Mouse (Mus musculus) intestine, embryonic 14.5 days (tissue): ENCODE results near the gene Foxp1. TPM values are rescaled to one million over a fixed set of nuclear protein-coding genes. Genes with fewer than 3 reads are reported as not detected.

Source experiments
- ATAC-seq: fragments of 200-750 bp; cut with Nextera tagmentation; replicated peaks from 2 replicates; pipeline ENCODE4 v1.8.0; 2017; ENCODE audit warnings: low read depth, moderate number of reproducible peaks, moderate TSS enrichment, moderate library complexity; ENCODE audit not compliant: low FRiP score, low TSS enrichment
- DNase-seq: peaks from one replicate; pipeline ENCODE4 v3.0.0-alpha.2; 2018; ENCODE audit warnings: low spot score
- H3K27ac ChIP-seq: fragments of 300-500 bp; sonication (generic); 2 replicates; pipeline ENCODE4 v1.5.1; 2014; ENCODE audit warnings: low read depth, mild to moderate bottlenecking, control low read depth
- H3K27me3 ChIP-seq: fragments of 300-500 bp; sonication (generic); replicated peaks from 2 replicates; pipeline ENCODE4 v1.6.1; 2014; ENCODE audit warnings: low read length, control low read depth; ENCODE audit not compliant: control insufficient read depth, insufficient read depth
- H3K36me3 ChIP-seq: fragments of 300-500 bp; sonication (generic); 2 replicates; pipeline ENCODE4 v1.6.1; 2014; ENCODE audit warnings: low read length, control low read depth; ENCODE audit not compliant: control insufficient read depth, insufficient read depth
- H3K4me1 ChIP-seq: fragments of 300-500 bp; sonication (generic); replicated peaks from 2 replicates; pipeline ENCODE4 v1.6.1; 2014; ENCODE audit warnings: low read length, control low read depth, mixed read lengths; ENCODE audit not compliant: control insufficient read depth, insufficient read depth
- H3K4me2 ChIP-seq: fragments of 300-500 bp; sonication (generic); 2 replicates; pipeline ENCODE4 v1.6.1; 2014; ENCODE audit warnings: low read length
- H3K4me3 ChIP-seq: fragments of 300-500 bp; sonication (generic); 2 replicates; pipeline ENCODE4 v1.5.1; 2014; ENCODE audit warnings: low read depth, low read length, control low read depth, mixed read lengths
- H3K9ac ChIP-seq: fragments of 300-500 bp; sonication (generic); 2 replicates; pipeline ENCODE4 v1.6.1; 2014; ENCODE audit warnings: mild to moderate bottlenecking, low read length
- H3K9me3 ChIP-seq: fragments of 300-500 bp; sonication (generic); 2 replicates; pipeline ENCODE4 v1.6.1; 2016; ENCODE audit warnings: low read length, control low read depth; ENCODE audit not compliant: control insufficient read depth
- WGBS: fragments of 180-500 bp; shearing (Covaris S2); extraction: QIAGEN DNeasy Blood & Tissue Kit; methylation state at CpG from one replicate; pipeline ENCODE4 v1.1.7; 2014; 5-methylcytosine and 5-hydroxymethylcytosine counted together
- polyA plus RNA-seq: library from polyadenylated mRNA; unstranded; fragments of >200 nt; fragmentation: Nextera tagmentation; extraction: Ambion mirVana; gene quantifications from 2 replicates; pipeline ENCODE4 v1.2.1, GENCODE M21; 2014

The Foxp1 gene
- polyA plus RNA-seq, 1 experiment from 2014 or later, result 133 TPM

DNA sequence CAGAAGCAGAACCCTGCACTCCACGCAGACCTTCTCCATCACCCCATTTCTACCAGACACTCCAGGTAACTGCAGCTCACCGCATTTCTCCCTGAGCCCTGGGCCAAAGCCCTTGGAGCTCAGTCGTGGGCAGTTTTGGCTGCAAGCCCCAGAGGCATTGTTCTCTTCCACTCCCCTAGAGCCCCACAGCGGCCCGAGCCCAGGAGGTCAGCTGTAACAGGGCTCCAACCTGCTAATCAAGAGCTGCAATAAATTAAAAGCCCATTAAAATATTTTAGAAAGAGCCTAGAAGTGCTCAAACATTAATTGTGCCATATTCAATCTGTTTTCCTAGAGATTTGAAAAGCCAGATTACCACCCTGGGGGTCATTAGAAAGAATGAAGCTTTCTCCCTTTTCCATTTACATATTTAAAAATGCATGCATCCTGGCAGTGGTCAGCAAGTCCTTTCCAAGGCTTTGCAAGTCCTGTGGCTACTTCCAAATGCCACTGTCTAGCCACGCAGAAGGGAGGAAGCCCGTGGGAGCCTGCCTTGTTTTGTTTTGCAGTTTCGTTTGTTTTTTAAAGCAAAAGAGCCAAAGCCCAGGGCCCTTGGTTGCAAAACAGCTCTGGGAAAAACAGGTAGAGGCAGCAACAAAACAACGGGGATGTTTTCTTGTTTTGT, 83.2 kb downstream of the Foxp1 start:
- WGBS, result 33% methylated on average over 9 of the region's 9 CpGs
- Histone ChIP-seq H3K27me3 (no peaks in the 10 kb centered on the region), H3K4me2 (no peak overlapping the region)

DNA sequence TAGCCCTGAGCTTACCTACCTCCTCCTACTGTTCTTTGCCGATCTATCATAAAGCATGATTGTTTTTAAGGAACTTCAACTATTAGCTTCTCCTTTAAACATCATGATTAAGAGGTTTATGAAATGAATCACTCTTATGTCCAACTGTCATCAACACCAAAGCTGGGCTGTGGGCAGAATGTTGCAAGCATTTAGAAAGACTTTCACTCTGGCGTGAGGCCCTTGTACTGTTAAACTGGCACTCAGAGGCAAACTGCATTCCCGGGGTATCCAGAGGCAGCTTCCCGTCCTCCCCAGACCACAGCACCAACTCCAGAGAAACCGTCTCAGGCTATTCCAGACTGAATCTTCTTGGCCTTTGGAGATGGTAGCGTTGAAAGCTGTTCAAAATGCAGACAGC, 86.2 kb downstream of the Foxp1 start:
- H3K36me3 ChIP-seq, result peaks cover 10% of the 10 kb centered on the region
- H3K4me2 ChIP-seq, result no peak overlapping the region
- no peaks in the 10 kb centered on the region for H3K27me3 ChIP-seq
- H3K4me1 ChIP-seq, result peaks cover 6% of the 10 kb centered on the region; the same call in 1 of the 2 replicates
- H3K4me3 ChIP-seq, result no peak overlapping the region
- DNase-seq (no peak), ATAC-seq (no peak)
- no peak overlapping the region for H3K27ac ChIP-seq
- no peak overlapping the region for H3K9ac ChIP-seq
- 91% methylated on average over 6 of the region's 6 CpGs for WGBS
- no peaks in the 10 kb centered on the region for H3K9me3 ChIP-seq

More for the DNA sequence above, 83.2 kb downstream of the Foxp1 start:
- DNase-seq (no peak), ATAC-seq (no peak)
- Histone ChIP-seq H3K36me3 (peaks cover 8% of the 10 kb centered on the region), H3K9ac (no peak overlapping the region), H3K27ac (no peak overlapping the region; the same call in 1 of the 2 replicates), H3K9me3 (no peaks in the 10 kb centered on the region), H3K4me3 (no peak overlapping the region), H3K4me1 (peaks cover 6% of the 10 kb centered on the region; the same call in 1 of the 2 replicates)

DNA sequence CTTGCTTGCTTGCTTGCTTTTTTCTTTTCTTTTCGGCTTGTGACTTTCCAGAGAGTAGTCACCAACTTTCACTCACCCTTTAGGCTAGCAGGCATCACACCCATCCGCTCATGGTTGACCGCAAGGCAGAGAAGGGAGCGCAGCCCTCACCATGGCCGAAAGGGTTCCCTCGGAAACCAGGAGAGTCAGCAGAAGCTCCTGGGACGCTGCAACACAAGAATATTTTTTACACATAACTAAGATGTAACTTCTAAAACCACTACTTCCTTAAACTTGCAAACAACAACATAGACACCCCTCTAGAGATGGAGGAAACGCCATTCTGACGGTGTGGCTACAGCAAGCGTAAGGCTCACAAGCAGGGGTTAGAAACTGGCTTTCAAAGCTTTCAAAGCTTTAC, 87.4 kb downstream of the Foxp1 start:
- no peak overlapping the region for H3K4me2 ChIP-seq
- H3K27ac ChIP-seq, result no peak overlapping the region
- no peak overlapping the region for H3K9ac ChIP-seq
- H3K9me3 ChIP-seq, result no peaks in the 10 kb centered on the region
- peaks cover 6% of the 10 kb centered on the region; the same call in 1 of the 2 replicates for H3K4me1 ChIP-seq
- peaks cover 10% of the 10 kb centered on the region for H3K36me3 ChIP-seq
- no peaks in the 10 kb centered on the region for H3K27me3 ChIP-seq
- no peak overlapping the region for H3K4me3 ChIP-seq
- ATAC-seq, result no peak
- no peak for DNase-seq
- 90% methylated on average over 10 of the region's 10 CpGs for WGBS

DNA sequence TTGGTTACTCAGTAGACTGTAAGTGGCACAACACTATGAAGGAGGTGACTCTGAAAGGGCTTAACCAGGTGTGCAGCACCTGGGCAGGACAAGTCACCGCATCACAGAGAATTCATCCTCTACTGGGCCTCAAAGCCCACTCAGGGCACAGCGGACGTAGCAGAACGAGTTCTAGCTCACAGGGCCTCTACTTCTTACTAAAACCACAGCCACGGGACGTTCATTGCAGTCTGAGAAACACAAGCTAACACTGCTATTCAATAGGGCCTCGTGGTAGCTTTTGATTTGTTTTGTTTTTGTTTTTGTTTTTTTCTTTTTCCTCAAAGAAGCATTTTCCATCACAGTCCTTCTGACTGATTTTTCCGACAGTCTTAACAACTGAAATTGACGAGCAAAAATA, 89.5 kb downstream of the Foxp1 start:
- Histone ChIP-seq H3K9me3 (no peaks in the 10 kb centered on the region), H3K36me3 (peaks cover 10% of the 10 kb centered on the region), H3K4me2 (no peak overlapping the region), H3K4me1 (peaks cover under 1% of the 10 kb centered on the region; the same call in 1 of the 2 replicates), H3K9ac (no peak overlapping the region), H3K4me3 (no peak overlapping the region), H3K27me3 (no peaks in the 10 kb centered on the region), H3K27ac (no peak overlapping the region)
- no peak for ATAC-seq
- 93% methylated on average over 9 of the region's 9 CpGs for WGBS
- no peak for DNase-seq

DNA sequence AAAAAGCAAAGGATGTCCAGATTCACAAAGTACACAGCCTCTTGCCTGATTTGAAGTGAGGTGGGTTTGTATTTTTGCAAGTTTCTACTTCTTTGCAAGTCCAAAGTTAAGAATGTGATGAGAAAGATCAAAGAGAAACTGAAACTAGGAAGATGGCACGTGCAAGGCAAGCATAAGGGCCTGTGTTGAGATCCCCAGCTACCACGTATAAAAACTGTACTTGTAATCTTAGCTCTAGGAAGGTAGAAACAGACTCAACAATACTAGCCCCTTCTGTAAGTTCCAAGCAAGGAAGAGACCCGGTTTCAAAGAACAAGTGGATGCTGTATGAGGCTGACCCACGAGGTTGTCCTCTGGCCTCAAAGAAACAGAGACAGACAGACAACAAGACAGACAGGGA, 90.6 kb downstream of the Foxp1 start:
- DNase-seq (no peak), ATAC-seq (no peak)
- no peaks in the 10 kb centered on the region for H3K4me1 ChIP-seq
- no peak overlapping the region for H3K4me2 ChIP-seq
- no peak overlapping the region for H3K4me3 ChIP-seq
- no peak overlapping the region for H3K9ac ChIP-seq
- H3K27me3 ChIP-seq, result no peaks in the 10 kb centered on the region
- 70% methylated on average over 4 of the region's 4 CpGs for WGBS
- no peak overlapping the region for H3K27ac ChIP-seq
- H3K9me3 ChIP-seq, result no peaks in the 10 kb centered on the region
- H3K36me3 ChIP-seq, result peaks cover 10% of the 10 kb centered on the region

DNA sequence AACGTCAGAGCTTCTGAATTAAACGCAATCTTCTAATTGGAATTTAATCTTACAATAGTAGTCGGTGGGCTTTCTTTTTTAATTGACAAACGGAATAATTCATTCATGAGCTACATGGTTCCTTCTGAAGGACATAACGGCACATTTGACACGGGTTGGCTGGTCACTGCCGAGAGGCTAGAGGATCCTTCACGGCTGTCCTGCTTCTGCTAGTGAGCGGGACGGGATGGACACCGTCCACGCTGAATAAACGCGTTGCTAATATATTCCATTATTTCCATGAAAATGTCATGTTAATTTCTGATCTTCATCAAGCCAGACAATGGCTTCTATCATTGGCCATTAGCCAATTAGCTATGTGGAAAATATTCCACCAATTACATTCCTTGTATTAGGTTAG, 92.0 kb downstream of the Foxp1 start:
- 92% methylated on average over 14 of the region's 14 CpGs for WGBS
- Histone ChIP-seq H3K4me1 (no peaks in the 10 kb centered on the region), H3K4me2 (no peak overlapping the region), H3K9ac (no peak overlapping the region), H3K9me3 (no peaks in the 10 kb centered on the region), H3K27me3 (no peaks in the 10 kb centered on the region), H3K36me3 (peaks cover 10% of the 10 kb centered on the region), H3K4me3 (no peak overlapping the region), H3K27ac (no peak overlapping the region)
- no peak for DNase-seq
- ATAC-seq, result no peak

DNA sequence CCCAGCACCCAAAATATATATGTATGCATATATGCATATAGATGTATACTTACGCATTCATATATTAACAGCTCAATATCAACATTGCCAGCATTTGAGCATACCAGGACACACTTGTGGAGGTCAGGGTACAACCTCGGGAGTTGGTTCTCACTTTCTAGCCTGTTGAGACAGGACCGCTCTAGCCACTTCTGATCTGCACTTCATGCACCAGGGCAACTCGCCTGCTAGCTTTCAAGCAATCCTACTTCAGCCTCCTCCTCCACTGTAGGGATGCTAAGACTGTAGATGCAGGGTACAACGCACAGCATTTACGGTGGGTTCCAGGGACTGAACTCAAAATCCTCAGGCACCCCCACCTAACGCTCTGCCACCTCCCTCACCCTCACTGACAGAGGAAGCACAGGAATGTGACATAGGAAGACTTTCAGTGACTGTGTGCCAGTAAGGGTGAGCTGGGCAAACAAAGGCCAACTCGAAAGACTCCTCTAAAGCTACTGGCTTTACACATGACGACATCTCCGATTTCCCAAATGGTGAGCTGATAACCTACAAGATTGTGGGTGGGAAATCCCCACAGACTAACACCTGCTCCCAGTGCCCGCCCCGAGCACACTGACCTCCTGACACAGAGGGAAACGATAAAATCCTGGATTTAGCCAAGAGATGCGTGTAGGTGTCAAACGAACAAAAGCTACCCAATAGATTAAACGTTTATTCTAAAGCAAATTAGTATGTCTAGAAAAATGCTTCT, 93.0 kb downstream of the Foxp1 start:
- 74% methylated on average over 16 of the region's 16 CpGs for WGBS
- DNase-seq, result no peak

DNA sequence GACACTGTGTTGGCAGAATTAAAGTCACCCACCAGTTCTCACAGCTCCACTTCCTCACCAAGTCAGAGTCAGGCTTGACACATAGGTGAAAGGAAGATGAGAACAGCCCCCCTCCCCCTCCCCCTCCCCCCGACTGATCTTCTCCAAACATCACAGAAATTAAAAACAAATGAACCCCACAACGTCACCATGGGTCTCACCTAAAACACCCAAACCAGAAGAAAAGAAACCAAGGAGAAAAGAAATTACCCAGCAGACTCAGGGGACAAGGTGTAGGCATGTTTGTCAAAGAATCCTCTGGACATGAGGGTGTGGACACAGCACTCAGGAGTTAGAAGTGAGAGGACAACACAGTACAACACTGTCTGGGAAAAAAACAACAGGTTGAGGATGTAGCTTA, 93.6 kb downstream of the Foxp1 start:
- Histone ChIP-seq H3K4me1 (no peaks in the 10 kb centered on the region), H3K4me3 (no peak overlapping the region), H3K27me3 (no peaks in the 10 kb centered on the region), H3K36me3 (no peaks in the 10 kb centered on the region), H3K27ac (no peak overlapping the region), H3K9ac (no peak overlapping the region), H3K9me3 (no peaks in the 10 kb centered on the region), H3K4me2 (no peak overlapping the region)
- WGBS, result 66% methylated on average over 2 of the region's 2 CpGs
- ATAC-seq (no peak), DNase-seq (no peak)

More for the DNA sequence above, 93.0 kb downstream of the Foxp1 start:
- no peak overlapping the region for H3K4me2 ChIP-seq
- ATAC-seq, result no peak
- no peaks in the 10 kb centered on the region for H3K27me3 ChIP-seq
- H3K9me3 ChIP-seq, result no peaks in the 10 kb centered on the region
- H3K36me3 ChIP-seq, result peaks cover 4% of the 10 kb centered on the region
- no peak overlapping the region for H3K4me3 ChIP-seq
- H3K27ac ChIP-seq, result no peak overlapping the region
- H3K4me1 ChIP-seq, result no peaks in the 10 kb centered on the region
- H3K9ac ChIP-seq, result no peak overlapping the region
